Mouse (Mus musculus) forebrain, embryonic 13.5 days (tissue): ENCODE measurements at regions not wholly inside any gene's neighbourhood (a gene's known extent, or its start where the extent isn't known, plus 50 kb on each side); places are given as distances from the start of the nearest gene placed in this dataset. TPM values are rescaled to one million over a fixed set of nuclear protein-coding genes. Genes with fewer than 3 reads are reported as not detected.

Source experiments
- ATAC-seq: fragments of 200-750 bp; cut with Nextera tagmentation; 2 replicates; pipeline ENCODE4 v1.8.0; 2017
- H3K27ac ChIP-seq: fragments of 300-500 bp; sonication (generic); 2 replicates; pipeline ENCODE4 v1.5.1; 2015; ENCODE audit warnings: inconsistent platforms, mild to moderate bottlenecking, moderate library complexity
- H3K27me3 ChIP-seq: fragments of 300-500 bp; sonication (generic); 2 replicates; pipeline ENCODE4 v1.6.1; 2015; ENCODE audit warnings: mild to moderate bottlenecking, inconsistent platforms
- H3K36me3 ChIP-seq: fragments of 300-500 bp; sonication (generic); 2 replicates; pipeline ENCODE4 v1.6.1; 2015; ENCODE audit warnings: mild to moderate bottlenecking, inconsistent platforms; ENCODE audit not compliant: poor library complexity, severe bottlenecking
- H3K4me1 ChIP-seq: fragments of 300-500 bp; sonication (generic); 2 replicates; pipeline ENCODE4 v1.6.1; 2015; ENCODE audit warnings: inconsistent platforms
- H3K4me2 ChIP-seq: fragments of 300-500 bp; sonication (generic); 2 replicates; pipeline ENCODE4 v1.6.1; 2015; ENCODE audit warnings: inconsistent platforms, mild to moderate bottlenecking, moderate library complexity
- H3K4me3 ChIP-seq: fragments of 300-500 bp; sonication (generic); 2 replicates; pipeline ENCODE4 v1.5.1; 2015; ENCODE audit warnings: mild to moderate bottlenecking, inconsistent platforms
- H3K9ac ChIP-seq: fragments of 300-500 bp; sonication (generic); 2 replicates; pipeline ENCODE4 v1.6.1; 2015; ENCODE audit warnings: mild to moderate bottlenecking, inconsistent platforms
- H3K9me3 ChIP-seq: fragments of 300-500 bp; sonication (generic); replicated peaks from 2 replicates; pipeline ENCODE4 v1.6.1; 2016; ENCODE audit warnings: inconsistent platforms
- WGBS: fragments of 180-500 bp; shearing (Covaris S2); methylation state at CpG from one replicate; pipeline ENCODE4 v1.1.7; 2015; 5-methylcytosine and 5-hydroxymethylcytosine counted together
- microRNA-seq: library from miRNA; unstranded; fragments of <30 nt; microRNA quantifications from one replicate; pipeline ENCODE4, GENCODE M21; 2016

DNA sequence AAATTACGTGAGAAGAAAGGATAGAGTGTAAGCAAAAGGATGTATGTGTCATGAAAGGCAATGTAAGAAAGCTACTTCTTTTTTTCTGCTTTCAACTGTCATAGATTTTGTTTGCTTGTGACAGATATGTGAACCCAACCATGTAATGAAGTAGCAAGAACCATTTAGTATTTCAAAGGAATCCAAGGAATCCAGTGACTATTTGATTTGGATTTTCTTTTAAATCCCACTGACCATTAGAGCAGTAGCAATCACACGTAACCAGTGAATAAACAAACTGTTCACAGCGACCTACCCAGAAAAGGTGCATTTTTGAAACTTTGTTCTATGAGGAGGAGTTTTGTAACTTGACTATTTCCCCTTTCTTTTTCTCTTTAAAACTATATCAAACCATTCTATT, 981.2 kb upstream of the Luzp2 start:
- Histone ChIP-seq H3K27ac (no peak overlapping the region), H3K9ac (no peak overlapping the region), H3K4me2 (no peak overlapping the region), H3K27me3 (no peaks in the 10 kb centered on the region), H3K9me3 (no peaks in the 10 kb centered on the region), H3K36me3 (no peaks in the 10 kb centered on the region), H3K4me3 (no peak overlapping the region), H3K4me1 (no peaks in the 10 kb centered on the region)
- ATAC-seq = no peak
- 65% methylated on average over 3 of the region's 3 CpGs for WGBS

DNA sequence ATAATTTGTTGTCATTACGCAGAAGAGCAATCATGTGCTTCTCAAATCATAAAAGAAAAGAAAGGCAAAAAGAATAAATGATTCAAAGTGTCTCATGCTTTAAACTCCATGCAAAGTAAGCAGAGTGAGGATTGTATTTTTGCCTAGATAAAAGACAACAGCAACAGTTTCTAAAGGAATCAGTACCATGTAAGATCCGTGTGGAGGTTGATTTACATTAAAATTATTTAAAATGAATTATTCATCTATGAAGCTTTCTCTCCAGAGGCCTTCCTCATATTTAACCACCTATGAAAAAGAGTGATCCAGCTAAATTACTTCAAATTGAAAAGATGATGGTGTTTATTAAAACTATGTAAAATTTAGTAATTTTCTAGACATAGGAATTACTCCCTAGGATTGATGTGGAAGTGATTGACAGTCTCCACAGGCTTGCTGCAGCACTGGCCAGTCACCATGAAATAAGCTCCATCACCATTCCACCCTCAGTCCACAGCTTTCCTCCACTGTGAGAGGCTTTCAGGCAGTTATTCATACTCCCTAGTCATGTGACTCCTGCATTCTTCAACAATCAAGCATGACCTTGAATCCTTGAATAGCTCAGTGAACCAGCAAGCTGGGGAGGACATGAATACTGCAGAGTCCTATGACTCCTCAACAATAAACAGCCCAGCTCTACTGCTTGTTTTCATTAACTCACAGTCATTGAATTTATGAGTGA, 962.7 kb upstream of the Luzp2 start:
- ATAC-seq = peak; percentile 74; the same call in 1 of the 2 replicates
- Histone ChIP-seq H3K9ac (no peak overlapping the region), H3K36me3 (no peaks in the 10 kb centered on the region), H3K4me3 (no peak overlapping the region), H3K4me2 (no peak overlapping the region), H3K4me1 (peaks cover 3% of the 10 kb centered on the region; the same call in 1 of the 2 replicates), H3K27ac (no peak overlapping the region), H3K27me3 (no peaks in the 10 kb centered on the region), H3K9me3 (no peaks in the 10 kb centered on the region)
- 56% methylated on average over 2 of the region's 2 CpGs for WGBS

DNA sequence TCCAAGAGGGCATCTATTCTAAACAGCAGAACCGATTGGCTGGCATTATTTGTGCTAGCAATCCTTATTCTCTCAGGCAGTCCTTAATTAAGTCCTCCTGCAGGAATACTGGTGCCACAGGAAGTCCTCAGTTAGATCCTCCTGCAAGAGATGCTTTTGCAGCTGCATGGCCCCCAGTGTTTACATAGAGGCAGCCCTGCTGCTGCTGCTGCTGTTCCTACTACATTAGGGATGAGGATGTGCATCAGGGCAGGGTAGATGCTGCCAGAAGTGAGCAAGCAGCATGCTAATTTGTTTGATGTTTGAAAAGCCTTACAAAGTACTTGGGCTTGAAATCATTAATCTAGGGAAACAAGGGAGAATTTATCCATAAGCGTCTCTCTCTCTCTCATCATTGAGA, 922.3 kb upstream of the Luzp2 start:
- H3K4me1 ChIP-seq = no peaks in the 10 kb centered on the region
- H3K9ac ChIP-seq = no peak overlapping the region
- no peak overlapping the region for H3K4me3 ChIP-seq
- no peak for ATAC-seq
- WGBS = 49% methylated on average over 2 of the region's 2 CpGs
- H3K27me3 ChIP-seq = no peaks in the 10 kb centered on the region
- H3K4me2 ChIP-seq = no peak overlapping the region
- no peaks in the 10 kb centered on the region for H3K9me3 ChIP-seq
- H3K27ac ChIP-seq = no peak overlapping the region
- H3K36me3 ChIP-seq = no peaks in the 10 kb centered on the region

DNA sequence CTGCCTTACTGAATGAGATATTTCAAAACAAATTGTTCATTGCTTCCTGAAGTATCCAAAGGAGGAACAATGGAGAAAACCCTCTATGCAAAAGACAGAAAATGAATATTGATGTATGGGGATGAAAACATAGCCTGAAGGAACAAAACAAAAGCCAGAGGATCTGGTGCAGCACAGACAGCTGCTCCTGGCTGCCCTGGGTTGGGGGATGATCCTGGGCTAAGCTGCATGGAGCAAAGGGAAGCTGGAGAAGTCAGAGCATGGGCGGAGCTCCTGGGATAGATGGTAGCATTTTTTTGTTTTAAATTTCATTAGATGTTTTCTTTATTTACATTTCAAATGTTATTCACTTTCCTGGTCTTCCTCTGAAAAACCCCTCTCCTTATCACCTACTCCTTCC, 879.6 kb upstream of the Luzp2 start:
- no peak overlapping the region for H3K27ac ChIP-seq
- ATAC-seq = no peak
- 87% methylated on average over 1 of the region's 1 CpGs for WGBS

DNA sequence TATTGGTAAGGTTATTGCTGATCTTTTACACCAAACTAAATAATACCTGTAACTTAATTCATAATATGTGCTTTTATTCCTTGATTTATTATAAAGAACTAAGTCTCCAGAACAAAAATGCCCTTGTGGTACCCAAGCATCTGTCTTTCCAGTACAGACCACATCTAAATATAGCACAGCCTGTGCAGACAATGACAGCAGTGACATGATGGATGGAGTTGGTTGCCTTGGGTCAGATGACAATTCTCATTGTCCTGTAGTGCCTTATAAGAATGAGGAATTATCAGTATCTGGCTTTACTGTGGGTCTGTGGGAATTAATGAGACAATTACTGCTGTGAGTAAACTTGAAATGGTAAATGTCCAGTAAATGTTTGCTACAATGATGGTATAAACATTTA, 859.8 kb upstream of the Luzp2 start:
- no peaks in the 10 kb centered on the region for H3K36me3 ChIP-seq
- no peak overlapping the region for H3K27ac ChIP-seq
- no peaks in the 10 kb centered on the region for H3K27me3 ChIP-seq
- no peaks in the 10 kb centered on the region for H3K9me3 ChIP-seq
- H3K4me3 ChIP-seq = no peak overlapping the region
- no peaks in the 10 kb centered on the region for H3K4me1 ChIP-seq
- no peak overlapping the region for H3K4me2 ChIP-seq
- H3K9ac ChIP-seq = no peak overlapping the region
- no peak for ATAC-seq

More for the DNA sequence above, 879.6 kb upstream of the Luzp2 start:
- H3K9ac ChIP-seq = no peak overlapping the region
- H3K4me1 ChIP-seq = no peaks in the 10 kb centered on the region
- no peaks in the 10 kb centered on the region for H3K9me3 ChIP-seq
- H3K4me3 ChIP-seq = no peak overlapping the region
- H3K27me3 ChIP-seq = no peaks in the 10 kb centered on the region
- H3K4me2 ChIP-seq = no peak overlapping the region
- no peaks in the 10 kb centered on the region for H3K36me3 ChIP-seq

DNA sequence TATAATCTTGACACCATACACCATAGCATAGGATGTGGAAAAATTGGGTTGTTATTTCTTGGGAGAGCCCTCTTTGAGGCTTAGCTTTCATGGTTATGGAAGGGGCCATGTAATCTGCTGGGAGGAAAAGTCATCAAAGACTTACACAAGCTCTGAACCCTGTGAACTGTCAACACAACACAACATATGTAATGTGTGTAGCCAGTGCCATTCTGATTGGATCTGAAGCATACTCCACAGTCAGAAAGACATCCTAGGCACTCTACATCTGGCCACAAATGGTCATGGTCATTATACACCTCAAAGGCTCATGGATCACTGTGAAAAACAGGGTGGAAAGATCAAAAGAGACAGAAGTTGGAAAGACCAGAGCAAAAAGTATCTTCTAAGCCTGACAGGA, 839.3 kb upstream of the Luzp2 start:
- no peak overlapping the region for H3K9ac ChIP-seq

DNA sequence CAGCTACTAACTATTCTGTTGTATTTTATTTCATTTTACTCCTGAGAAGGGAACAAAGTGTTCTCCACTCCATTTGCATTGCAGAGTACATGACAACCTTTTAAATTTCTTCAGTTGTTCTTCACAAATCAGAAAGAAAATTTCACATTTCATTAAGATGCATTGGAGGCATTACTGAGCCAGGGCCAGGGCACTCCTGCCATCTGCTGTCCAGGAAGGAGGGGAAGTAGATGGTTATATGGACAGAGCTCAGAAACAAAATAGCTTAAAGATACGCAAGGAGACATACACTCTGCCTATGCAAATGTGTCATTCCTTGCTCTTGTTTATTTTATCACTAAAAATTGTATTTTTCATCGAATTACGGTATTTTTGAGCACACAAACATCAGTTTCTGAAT, 826.6 kb upstream of the Luzp2 start:
- no peak overlapping the region for H3K4me2 ChIP-seq
- no peak overlapping the region for H3K4me3 ChIP-seq
- 74% methylated on average over 3 of the region's 3 CpGs for WGBS
- H3K4me1 ChIP-seq = no peaks in the 10 kb centered on the region
- H3K27ac ChIP-seq = no peak overlapping the region
- no peak overlapping the region for H3K9ac ChIP-seq
- no peak for ATAC-seq
- H3K27me3 ChIP-seq = no peaks in the 10 kb centered on the region
- no peaks in the 10 kb centered on the region for H3K36me3 ChIP-seq
- H3K9me3 ChIP-seq = no peaks in the 10 kb centered on the region

More for the DNA sequence above, 839.3 kb upstream of the Luzp2 start:
- Histone ChIP-seq H3K36me3 (no peaks in the 10 kb centered on the region), H3K4me2 (no peak overlapping the region), H3K27ac (no peak overlapping the region), H3K27me3 (no peaks in the 10 kb centered on the region), H3K4me1 (no peaks in the 10 kb centered on the region), H3K9me3 (no peaks in the 10 kb centered on the region), H3K4me3 (no peak overlapping the region)
- ATAC-seq = no peak

Small RNAs in the stretch of these regions (microRNA-seq; reads per million reads assigned to microRNA genes)
- gene Gm27921 (not detected), gene Mir6238 (not detected)
